Comparison of ENCODE assay signal across 9 mouse cellular contexts in the genomic region with DNA sequence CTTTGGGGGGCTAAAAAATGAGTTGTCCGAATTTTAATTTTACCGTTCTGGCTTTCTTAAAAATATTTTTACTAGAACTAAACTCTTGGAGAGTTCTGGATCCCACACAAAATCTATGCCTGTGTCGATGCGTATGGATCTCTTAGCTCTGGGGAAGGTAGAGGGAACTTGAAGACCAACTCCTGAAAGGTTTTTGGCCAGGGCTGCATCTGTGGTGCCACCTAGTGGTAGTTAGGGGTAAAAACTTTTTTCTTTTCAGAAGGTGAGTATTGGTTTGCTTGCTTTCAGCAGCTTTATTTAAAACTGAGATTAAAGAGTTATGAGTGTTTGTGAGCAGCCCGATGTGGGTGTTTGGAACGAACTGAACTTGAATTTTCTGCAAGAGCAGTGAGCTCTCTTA. TPM values are rescaled to one million over a fixed set of nuclear protein-coding genes. Genes with fewer than 3 reads are reported as not detected.
DNase-seq lines count a peak whose midpoint lies in the region; ATAC-seq and TF ChIP-seq lines count a peak whose summit lies in the region.
"Had no signal": no experiment of that assay in that cellular context is flagged by ENCODE, and none has a peak within 500 bp of the region (broad histone marks: within the 10 kb centered on the region; RNA-seq: fewer than 3 reads in every experiment).

No protein-coding gene starts in this region.

- TF ChIP-seq POLR2A in kidney, adult 2 months (IDR thresholded peaks at IDR 0.05; ENCODE audit: low read depth, low read length), result no peak
- TF ChIP-seq POLR2A in ES-Bruce4 (IDR thresholded peaks at IDR 0.05; ENCODE audit: insufficient read depth, low read length), result no peak

- DNase-seq in kidney, adult 2 months, result peak; percentile 54
- DNase-seq in kidney, adult 8-10 months, result no peak
- DNase-seq in 3T3-L1 (ENCODE audit: low read depth, low spot score), result peak; percentile 83
- peak; percentile 42 to 64 for DNase-seq in cerebellum, postnatal 14 days
- DNase-seq in lung, embryonic 14.5 days, result peak; percentile 85
- DNase-seq in ovary, postnatal 10 days (ENCODE audit: low spot score), result no peak
- DNase-seq in ovary, postnatal 36 days (ENCODE audit: low spot score), result no peak

- no peak overlapping the region for H3K27ac ChIP-seq in kidney, adult 2 months (ENCODE audit: insufficient read depth, low read depth, low read length)
- H3K27ac ChIP-seq in ES-Bruce4 (ENCODE audit: insufficient read depth, low read length), result no peak overlapping the region
- no peak overlapping the region for H3K27ac ChIP-seq in lung, embryonic 14.5 days (ENCODE audit: low read depth)
- H3K27ac ChIP-seq: macrophage had no signal

- H3K36me3 ChIP-seq in kidney, adult 2 months (ENCODE audit: control insufficient read depth, insufficient read depth, low read length), result no peaks in the 10 kb centered on the region
- H3K36me3 ChIP-seq in ES-Bruce4 (ENCODE audit: control insufficient read depth, insufficient read depth, low read length, poor library complexity, severe bottlenecking), result no peaks in the 10 kb centered on the region
- no peaks in the 10 kb centered on the region for H3K36me3 ChIP-seq in lung, embryonic 14.5 days (ENCODE audit: insufficient read depth)

- no peaks in the 10 kb centered on the region for H3K9me3 ChIP-seq in ES-Bruce4 (replicated peaks; ENCODE audit: control insufficient read depth, insufficient read depth, low read length, poor library complexity, severe bottlenecking)
- H3K9me3 ChIP-seq in lung, embryonic 14.5 days (ENCODE audit: low read depth, low read length), result no peaks in the 10 kb centered on the region

- ATAC-seq in lung, embryonic 14.5 days (ENCODE audit: insufficient read depth), result no peak

- WGBS in kidney, adult 2 months, result 15% methylated on average over 6 of the region's 6 CpGs
- WGBS in lung, embryonic 14.5 days, result 13% methylated on average over 6 of the region's 6 CpGs

- peak; percentile 64 for TF ChIP-seq CTCF in kidney, adult 2 months (conservative IDR thresholded peaks at IDR 0.05; ENCODE audit: insufficient read depth, insufficient read length, low read depth, low read length)
- peak; percentile 34 for TF ChIP-seq CTCF in ES-Bruce4 (IDR thresholded peaks at IDR 0.05; ENCODE audit: low read depth, low read length)
- peak; percentile 90 for TF ChIP-seq CTCF in lung, embryonic 14.5 days (IDR thresholded peaks at IDR 0.05; ENCODE audit: low read depth)

- no peak overlapping the region for H3K4me2 ChIP-seq in lung, embryonic 14.5 days

- no peak overlapping the region for H3K9ac ChIP-seq in ES-Bruce4 (ENCODE audit: low read depth, poor library complexity, severe bottlenecking)
- H3K9ac ChIP-seq in lung, embryonic 14.5 days, result no peak overlapping the region

- no peaks in the 10 kb centered on the region for H3K27me3 ChIP-seq in kidney, adult 2 months (replicated peaks; ENCODE audit: control insufficient read depth, insufficient read depth, low read length)
- H3K27me3 ChIP-seq in ES-Bruce4 (ENCODE audit: control insufficient read depth, insufficient read depth, low read length, poor library complexity, severe bottlenecking), result no peaks in the 10 kb centered on the region
- H3K27me3 ChIP-seq in lung, embryonic 14.5 days (ENCODE audit: insufficient read depth, low read length), result no peaks in the 10 kb centered on the region

- H3K4me1 ChIP-seq in kidney, adult 2 months (ENCODE audit: control insufficient read depth, insufficient read depth, low read length), result no peaks in the 10 kb centered on the region
- H3K4me1 ChIP-seq in ES-Bruce4 (ENCODE audit: control insufficient read depth, insufficient read depth, low read length), result no peaks in the 10 kb centered on the region
- H3K4me1 ChIP-seq in lung, embryonic 14.5 days (ENCODE audit: insufficient read depth), result peaks cover 7% of the 10 kb centered on the region

- no peak overlapping the region for H3K4me3 ChIP-seq in kidney, adult 2 months (ENCODE audit: insufficient read depth, low read depth, low read length)
- no peak overlapping the region for H3K4me3 ChIP-seq in ES-Bruce4 (ENCODE audit: low read depth, low read length)
- H3K4me3 ChIP-seq in lung, embryonic 14.5 days (ENCODE audit: low read depth, low read length), result no peak overlapping the region

- no peak for TF ChIP-seq EP300 in ES-Bruce4 (IDR thresholded peaks at IDR 0.05; ENCODE audit: insufficient read depth, low read depth, low read length)

RNA-seq across cellular contexts. Expression of gene Rerg, which starts 21.8 kb away (rescaled TPM):
- 6.0 and 6.9 TPM in 2 replicates for polyA plus RNA-seq in kidney, adult 2 months (2012; rRNA removed)
- polyA plus RNA-seq in ES-Bruce4 (2011; ENCODE audit: insufficient read depth, insufficient read length, low read depth, missing spikeins), result 0.53 TPM in 1 of 2 replicates, not detected in the other
- 21.3 and 22.0 TPM in 2 replicates for polyA plus RNA-seq in lung, embryonic 14.5 days (2014; fragmentation: Nextera tagmentation; extraction: Ambion mirVana)
- polyA plus RNA-seq: macrophage had no signal

Comparison
In these comparisons a context has a peak if more than half of its experiments do, and no peak if none do; other contexts are left out.
1. DNase-seq: peak in kidney, adult 2 months (single experiment), 3T3-L1 (single experiment), cerebellum, postnatal 14 days (2 of 2) and lung, embryonic 14.5 days (single experiment); none in kidney, adult 8-10 months (0 of 2), ovary, postnatal 10 days (single experiment) and ovary, postnatal 36 days (single experiment).
2. CTCF ChIP-seq: peak in every context shown above with its lines; median percentile 90 in lung, embryonic 14.5 days; 64 in kidney, adult 2 months; 34 in ES-Bruce4.